Mouse (Mus musculus) embryonic facial prominence, embryonic 12.5 days (tissue): ENCODE results near the gene Ppil1. TPM values are rescaled to one million over a fixed set of nuclear protein-coding genes. Genes with fewer than 3 reads are reported as not detected.
"Not testable (repeated sequence)": the region's sequence is repeated elsewhere in the genome, so short reads cannot be mapped to it uniquely, and the experiment has no call there.

Source experiments
- ATAC-seq: fragments of 200-750 bp; cut with Nextera tagmentation; 2 replicates; pipeline ENCODE4 v1.8.0; 2017; ENCODE audit not compliant: insufficient number of reproducible peaks, insufficient read depth, low FRiP score, low TSS enrichment
- H3K27ac ChIP-seq: fragments of 300-500 bp; sonication (generic); 2 replicates; pipeline ENCODE4 v1.5.1; 2016; ENCODE audit warnings: mild to moderate bottlenecking
- H3K27me3 ChIP-seq: fragments of 300-500 bp; sonication (generic); 2 replicates; pipeline ENCODE4 v1.6.1; 2016; ENCODE audit warnings: mild to moderate bottlenecking, moderate library complexity
- H3K36me3 ChIP-seq: fragments of 300-500 bp; sonication (generic); 2 replicates; pipeline ENCODE4 v1.6.1; 2016; ENCODE audit warnings: mild to moderate bottlenecking
- H3K4me1 ChIP-seq: fragments of 300-500 bp; sonication (generic); 2 replicates; pipeline ENCODE4 v1.6.1; 2016
- H3K4me2 ChIP-seq: fragments of 300-500 bp; sonication (generic); replicated peaks from 2 replicates; pipeline ENCODE4 v1.6.1; 2016; ENCODE audit warnings: mild to moderate bottlenecking, moderate library complexity
- H3K4me3 ChIP-seq: fragments of 300-500 bp; sonication (generic); 2 replicates; pipeline ENCODE4 v1.5.1; 2016; ENCODE audit warnings: mild to moderate bottlenecking
- H3K9ac ChIP-seq: fragments of 300-500 bp; sonication (generic); 2 replicates; pipeline ENCODE4 v1.6.1; 2016; ENCODE audit warnings: mild to moderate bottlenecking, moderate library complexity
- H3K9me3 ChIP-seq: fragments of 300-500 bp; sonication (generic); 2 replicates; pipeline ENCODE4 v1.6.1; 2016; ENCODE audit warnings: mild to moderate bottlenecking, moderate library complexity
- WGBS: fragments of 180-500 bp; shearing (Covaris S2); methylation state at CpG from one replicate; pipeline ENCODE4 v1.1.7; 2016; 5-methylcytosine and 5-hydroxymethylcytosine counted together
- polyA plus RNA-seq: library from polyadenylated mRNA; unstranded; fragments of >200 nt; fragmentation: Nextera tagmentation; extraction: Ambion mirVana; gene quantifications from 2 replicates; pipeline ENCODE4 v1.2.1, GENCODE M21; 2016

Ppil1 gene
- polyA plus RNA-seq, 1 experiment from 2014 or later, result 154 TPM

DNA sequence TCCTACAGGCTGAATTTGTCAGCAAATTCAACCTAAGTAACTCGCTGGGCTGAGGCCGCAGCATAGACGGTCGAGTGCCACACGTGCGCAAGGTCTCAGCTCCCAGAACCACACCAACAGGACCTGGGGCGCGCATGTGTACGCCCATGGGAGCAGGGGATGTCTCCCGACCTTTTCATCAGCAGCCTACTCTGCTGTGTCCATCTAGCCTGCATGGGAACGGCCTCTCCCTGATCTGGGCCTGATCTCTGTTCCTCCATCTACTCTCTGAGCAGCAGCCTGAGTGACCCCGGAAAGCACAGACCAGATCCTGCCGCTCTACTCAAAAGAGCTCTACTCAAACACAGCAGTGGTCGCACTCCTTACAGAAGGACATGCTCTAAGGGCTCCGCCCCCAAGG lies 3.5 kb downstream of the Ppil1 start:
- no peaks in the 10 kb centered on the region for H3K9me3 ChIP-seq
- peaks cover 52% of the 10 kb centered on the region for H3K36me3 ChIP-seq
- no peak overlapping the region for H3K4me2 ChIP-seq
- no peaks in the 10 kb centered on the region for H3K27me3 ChIP-seq
- H3K9ac ChIP-seq, result no peak overlapping the region
- no peak overlapping the region for H3K4me3 ChIP-seq
- H3K27ac ChIP-seq, result no peak overlapping the region
- 91% methylated on average over 15 of the region's 15 CpGs for WGBS
- no peak for ATAC-seq
- peaks cover 27% of the 10 kb centered on the region for H3K4me1 ChIP-seq

DNA sequence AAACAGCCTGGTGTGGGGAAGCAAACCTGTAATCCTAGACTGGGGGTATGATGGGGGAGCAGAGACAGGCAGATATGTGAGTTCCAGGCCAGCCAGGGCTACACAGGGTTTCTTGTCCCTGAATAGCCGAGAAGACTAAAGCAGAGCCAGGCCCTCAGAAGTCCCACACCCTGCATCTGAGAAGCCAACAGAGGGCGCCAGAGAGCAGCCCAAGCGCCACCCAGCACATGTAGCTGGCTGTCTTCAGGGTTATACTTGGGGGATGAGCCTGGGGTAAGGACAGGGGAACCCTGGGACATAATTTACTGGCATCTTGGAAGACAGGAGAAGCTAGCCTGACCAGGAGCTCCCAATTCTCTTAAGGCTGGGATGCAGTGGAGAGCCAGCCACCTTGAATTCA lies 4.5 kb downstream of the Ppil1 start:
- 4% methylated on average over 3 of the region's 3 CpGs for WGBS
- H3K4me2 ChIP-seq, result no peak overlapping the region
- ATAC-seq, result no peak
- peaks cover 57% of the 10 kb centered on the region for H3K36me3 ChIP-seq
- peaks cover 26% of the 10 kb centered on the region for H3K4me1 ChIP-seq
- H3K27me3 ChIP-seq, result no peaks in the 10 kb centered on the region
- no peak overlapping the region for H3K9ac ChIP-seq
- no peak overlapping the region for H3K27ac ChIP-seq
- no peaks in the 10 kb centered on the region for H3K9me3 ChIP-seq
- no peak overlapping the region for H3K4me3 ChIP-seq

DNA sequence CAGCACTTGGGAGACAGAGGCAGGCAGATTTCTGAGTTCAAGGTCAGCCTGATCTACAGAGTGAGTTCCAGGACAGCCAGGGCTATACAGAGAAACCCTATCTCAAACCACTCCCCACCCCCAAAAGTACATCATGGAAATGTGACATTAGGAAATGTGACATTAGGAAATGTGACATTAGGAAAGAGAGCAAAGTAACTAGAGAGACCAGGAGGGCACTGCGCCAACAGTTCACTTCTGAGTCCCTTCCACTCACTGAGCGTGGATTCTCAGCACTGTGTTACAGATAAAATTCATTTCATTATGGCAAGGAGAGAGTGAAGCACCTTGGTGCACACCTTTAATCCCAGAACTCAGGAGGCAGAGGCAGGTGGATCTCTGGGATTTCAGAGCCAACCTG lies 5.1 kb downstream of the Ppil1 start:
- no peak for ATAC-seq
- peaks cover 63% of the 10 kb centered on the region for H3K36me3 ChIP-seq
- H3K27me3 ChIP-seq, result no peaks in the 10 kb centered on the region
- H3K4me2 ChIP-seq, result no peak overlapping the region
- peaks cover 23% of the 10 kb centered on the region for H3K4me1 ChIP-seq
- WGBS, result 97% methylated on average over 2 of the region's 2 CpGs
- H3K27ac ChIP-seq, result no peak overlapping the region
- no peak overlapping the region for H3K9ac ChIP-seq
- H3K9me3 ChIP-seq, result no peaks in the 10 kb centered on the region
- no peak overlapping the region for H3K4me3 ChIP-seq

DNA sequence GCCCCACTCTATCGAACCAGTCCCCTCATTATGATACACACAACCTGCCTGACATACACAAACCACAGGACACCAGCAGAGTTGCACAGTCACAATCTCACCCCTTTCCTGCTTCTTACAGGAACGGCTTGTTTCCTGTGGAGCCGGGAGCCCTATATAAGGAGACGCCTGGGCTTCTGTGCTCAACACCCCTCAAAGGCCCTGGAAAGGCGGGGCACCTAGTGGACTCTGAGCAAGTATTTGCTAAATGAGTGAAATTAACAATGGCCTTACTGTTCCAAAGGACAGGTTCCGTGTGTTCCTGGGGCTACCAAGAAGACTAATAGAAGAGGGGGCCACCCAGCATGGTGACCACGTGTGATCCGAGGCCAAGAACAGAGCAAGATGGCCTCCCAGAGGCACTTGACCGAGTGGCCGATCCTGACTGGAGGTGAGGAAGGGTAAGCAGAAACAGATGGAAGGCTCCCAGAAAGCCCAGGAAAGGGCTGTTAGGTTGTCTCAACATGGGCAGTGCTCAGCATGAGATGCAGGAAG lies 5.9 kb downstream of the Ppil1 start:
- Histone ChIP-seq H3K27me3 (no peaks in the 10 kb centered on the region), H3K27ac (peak overlapping the region; percentile 3; the same call in 1 of the 2 replicates), H3K4me2 (no peak overlapping the region), H3K9me3 (no peaks in the 10 kb centered on the region), H3K9ac (no peak overlapping the region), H3K4me1 (peaks cover 21% of the 10 kb centered on the region), H3K4me3 (no peak overlapping the region), H3K36me3 (peaks cover 69% of the 10 kb centered on the region)
- WGBS, result 63% methylated on average over 10 of the region's 10 CpGs
- no peak for ATAC-seq

DNA sequence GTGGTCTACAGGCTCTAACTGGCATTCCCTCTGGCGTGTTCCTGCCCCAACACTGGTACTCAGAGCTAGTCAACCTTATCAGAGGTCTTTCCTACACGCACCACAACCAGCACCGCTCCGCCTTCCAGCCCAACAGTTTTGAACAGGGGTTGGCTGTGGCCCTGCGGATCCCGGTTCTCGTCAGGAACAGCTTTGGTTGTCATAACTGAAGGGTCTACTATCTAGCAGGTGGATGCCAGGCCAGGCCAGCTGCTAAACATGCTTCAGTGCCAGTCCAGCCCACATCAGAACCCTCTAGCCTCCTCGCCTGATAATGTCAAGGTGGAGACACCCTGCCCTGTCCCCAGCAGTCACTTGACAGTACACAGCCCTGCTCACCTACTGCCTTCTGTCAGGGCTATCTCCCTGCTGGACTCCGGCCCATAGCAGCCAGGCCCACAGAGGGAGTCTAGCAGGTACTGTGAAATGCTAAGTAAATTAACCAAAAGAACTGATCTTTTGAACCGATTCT lies 6.9 kb downstream of the Ppil1 start:
- H3K27me3 ChIP-seq, result no peaks in the 10 kb centered on the region
- peaks cover 79% of the 10 kb centered on the region for H3K36me3 ChIP-seq
- 91% methylated on average over 10 of the region's 10 CpGs for WGBS
- ATAC-seq, result no peak
- H3K4me2 ChIP-seq, result no peak overlapping the region
- no peaks in the 10 kb centered on the region for H3K9me3 ChIP-seq
- no peak overlapping the region for H3K27ac ChIP-seq
- H3K9ac ChIP-seq, result no peak overlapping the region
- H3K4me1 ChIP-seq, result peaks cover 11% of the 10 kb centered on the region
- no peak overlapping the region for H3K4me3 ChIP-seq

DNA sequence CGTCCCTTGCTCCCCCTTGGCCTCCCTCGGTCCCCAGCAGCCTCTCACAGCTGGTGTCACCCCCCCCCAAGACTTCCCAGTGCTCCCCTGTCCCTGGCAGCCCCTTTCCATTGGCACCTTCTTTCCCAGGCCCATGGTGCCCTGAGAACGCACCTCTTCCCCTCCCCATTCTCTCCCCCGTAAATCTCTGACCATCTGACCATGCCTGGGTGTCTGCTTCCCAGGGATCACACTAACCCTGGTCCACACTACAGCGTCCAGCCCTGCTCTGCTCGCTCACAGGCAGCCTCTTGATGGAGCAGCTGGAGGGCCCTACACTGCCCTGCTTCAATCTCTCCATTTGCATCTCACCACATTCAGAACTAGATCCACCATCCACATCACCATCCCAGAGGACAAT lies 7.5 kb downstream of the Ppil1 start:
- no peak overlapping the region for H3K4me2 ChIP-seq
- H3K4me3 ChIP-seq, result no peak overlapping the region
- ATAC-seq, result no peak
- no peaks in the 10 kb centered on the region for H3K27me3 ChIP-seq
- 82% methylated on average over 6 of the region's 6 CpGs for WGBS
- peaks cover 82% of the 10 kb centered on the region for H3K36me3 ChIP-seq
- no peaks in the 10 kb centered on the region for H3K9me3 ChIP-seq
- no peak overlapping the region for H3K9ac ChIP-seq
- no peak overlapping the region for H3K27ac ChIP-seq
- peaks cover 5% of the 10 kb centered on the region for H3K4me1 ChIP-seq

DNA sequence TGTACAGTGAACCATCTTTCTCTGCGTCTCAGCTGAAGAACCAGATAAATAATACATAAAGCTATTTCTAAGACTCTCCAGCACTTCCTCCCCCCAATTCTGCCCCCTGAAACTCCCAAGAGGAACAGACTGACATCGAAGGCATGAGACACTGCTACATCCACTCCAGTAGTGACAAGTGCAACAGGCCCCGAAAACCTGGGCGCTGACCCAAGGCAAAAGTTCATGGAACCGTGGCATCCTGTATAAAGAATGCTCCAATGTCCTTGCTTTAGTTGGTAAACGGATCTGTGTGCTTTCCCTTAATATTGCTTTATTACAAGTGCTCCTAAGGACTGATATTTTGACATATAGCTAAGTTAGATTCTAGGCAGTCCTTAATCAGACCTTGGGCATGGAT lies 9.2 kb downstream of the Ppil1 start:
- H3K4me3 ChIP-seq, ATAC-seq, H3K27ac ChIP-seq, H3K9ac ChIP-seq, H3K27me3 ChIP-seq, H3K9me3 ChIP-seq, H3K4me1 ChIP-seq, H3K4me2 ChIP-seq: not testable (repeated sequence)
- WGBS, result 89% methylated on average over 6 of the region's 6 CpGs
- H3K36me3 ChIP-seq, result peaks cover 82% of the 10 kb centered on the region

DNA sequence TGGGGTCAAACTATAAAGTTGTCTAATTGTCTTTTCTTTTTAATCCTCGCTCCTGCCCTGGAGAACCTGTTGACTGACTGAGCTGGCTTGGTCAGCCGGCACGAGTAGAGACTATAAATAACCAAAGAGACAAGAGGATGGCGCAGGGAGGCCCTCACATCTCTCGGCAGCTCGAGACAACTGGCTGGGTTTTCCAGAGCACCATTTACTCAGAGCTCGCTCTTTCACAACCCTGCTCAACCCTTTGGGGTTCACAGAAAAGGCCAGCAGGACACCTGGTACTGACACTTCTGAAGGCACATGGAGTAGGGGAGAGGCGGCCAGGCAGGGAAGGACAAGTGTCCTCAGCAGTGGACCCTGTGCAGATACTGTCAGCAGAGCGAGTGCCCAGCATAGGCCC lies 10.3 kb downstream of the Ppil1 start:
- Histone ChIP-seq H3K27me3 (no peaks in the 10 kb centered on the region), H3K4me1 (peaks cover 4% of the 10 kb centered on the region; the same call in 1 of the 2 replicates), H3K27ac (no peak overlapping the region), H3K9me3 (no peaks in the 10 kb centered on the region), H3K9ac (no peak overlapping the region), H3K4me3 (no peak overlapping the region), H3K4me2 (no peak overlapping the region), H3K36me3 (peaks cover 89% of the 10 kb centered on the region)
- no peak for ATAC-seq
- WGBS, result 86% methylated on average over 9 of the region's 9 CpGs

DNA sequence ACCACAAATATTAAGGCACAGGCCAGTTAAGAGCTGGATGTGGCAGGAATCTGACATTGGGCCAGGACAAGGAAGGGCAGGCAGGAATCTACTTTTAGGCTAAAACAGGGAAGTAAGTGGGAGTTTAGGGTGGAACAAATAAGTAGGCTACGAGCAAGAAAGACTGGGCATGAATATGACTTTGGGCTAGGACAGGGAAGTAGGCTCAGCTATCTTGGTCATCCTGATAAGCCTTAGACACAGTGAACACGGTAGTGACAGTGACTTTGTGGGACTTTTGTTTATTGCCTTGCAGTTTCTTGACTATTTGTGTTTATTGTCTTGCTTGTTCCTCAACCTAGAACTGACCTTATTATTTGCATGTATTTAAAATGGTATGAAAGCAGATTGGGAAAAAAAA lies 10.8 kb downstream of the Ppil1 start:
- Histone ChIP-seq H3K36me3 (peaks cover 84% of the 10 kb centered on the region), H3K27me3 (no peaks in the 10 kb centered on the region), H3K4me1 (peaks cover 4% of the 10 kb centered on the region; the same call in 1 of the 2 replicates), H3K4me3 (no peak overlapping the region), H3K27ac (no peak overlapping the region), H3K9me3 (no peaks in the 10 kb centered on the region), H3K4me2 (no peak overlapping the region), H3K9ac (no peak overlapping the region)
- no peak for ATAC-seq
- 85% methylated on average over 2 of the region's 2 CpGs for WGBS

DNA sequence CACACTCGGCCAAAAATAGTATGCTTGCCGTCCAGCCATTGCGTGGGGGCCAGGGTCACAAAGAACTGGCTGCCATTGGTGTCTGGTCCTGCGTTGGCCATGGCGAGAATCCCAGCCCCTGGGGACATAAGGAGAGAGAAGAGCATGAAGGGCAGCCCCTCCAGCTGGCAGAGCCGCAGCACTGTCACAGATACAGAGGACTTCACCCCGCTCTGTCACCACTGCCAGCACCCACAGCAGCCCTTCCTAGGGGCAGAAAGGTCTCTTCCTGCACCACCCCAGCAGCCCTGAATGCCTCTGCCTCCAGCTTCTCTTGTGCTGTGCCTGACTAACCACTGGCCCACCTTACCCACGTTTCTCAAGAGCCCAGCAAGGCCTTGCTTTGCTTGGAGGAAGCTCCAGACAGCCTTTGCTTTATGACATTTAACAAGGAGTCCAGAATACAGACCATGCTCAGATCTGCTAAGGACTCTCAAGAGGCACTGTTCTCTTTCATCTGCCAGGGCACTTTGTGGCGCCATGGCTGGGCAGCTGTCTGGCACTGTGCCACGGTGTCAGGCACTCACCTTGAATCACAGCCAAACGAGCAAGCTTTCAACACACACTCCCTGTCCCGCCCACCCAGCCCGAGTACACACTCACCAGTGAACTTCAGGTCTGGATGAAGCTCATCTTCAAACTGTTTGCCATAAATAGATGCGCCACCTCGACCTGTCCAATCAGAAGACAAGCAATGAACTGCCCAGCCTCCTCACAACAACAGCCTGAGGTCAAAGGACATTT lies 12.2 kb downstream of the Ppil1 start:
- H3K4me3 ChIP-seq, result no peak overlapping the region
- no peak overlapping the region for H3K4me2 ChIP-seq
- no peaks in the 10 kb centered on the region for H3K9me3 ChIP-seq
- no peaks in the 10 kb centered on the region for H3K27me3 ChIP-seq
- H3K36me3 ChIP-seq, result peaks cover 70% of the 10 kb centered on the region
- H3K27ac ChIP-seq, result no peak overlapping the region
- no peak for ATAC-seq
- H3K9ac ChIP-seq, result no peak overlapping the region
- peaks cover 4% of the 10 kb centered on the region; the same call in 1 of the 2 replicates for H3K4me1 ChIP-seq
- 86% methylated on average over 15 of the region's 15 CpGs for WGBS

DNA sequence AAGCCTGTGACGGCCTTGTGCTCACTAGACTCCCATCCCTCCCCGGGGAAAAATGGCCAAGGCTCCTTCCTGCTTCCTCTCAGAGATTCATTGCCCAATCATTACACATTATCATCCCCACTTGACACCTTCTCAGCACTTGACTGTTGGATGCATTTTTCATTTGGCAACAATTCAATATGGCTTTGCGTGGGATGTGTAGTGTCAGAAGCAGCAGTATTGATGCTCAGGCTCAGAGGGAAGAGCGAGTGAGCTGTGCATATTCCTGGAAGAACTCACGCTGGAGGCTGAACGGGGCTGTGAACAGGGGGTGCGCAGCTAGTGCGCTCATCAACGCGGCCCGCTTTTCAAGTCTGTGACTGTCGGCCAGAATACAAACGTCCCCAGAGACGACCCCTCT lies 13.0 kb downstream of the Ppil1 start:
- not testable (repeated sequence) for H3K4me1 ChIP-seq, H3K9ac ChIP-seq, H3K27me3 ChIP-seq, ATAC-seq, H3K9me3 ChIP-seq, H3K4me3 ChIP-seq, H3K27ac ChIP-seq, H3K4me2 ChIP-seq
- 93% methylated on average over 14 of the region's 14 CpGs for WGBS
- H3K36me3 ChIP-seq, result peaks cover 63% of the 10 kb centered on the region

DNA sequence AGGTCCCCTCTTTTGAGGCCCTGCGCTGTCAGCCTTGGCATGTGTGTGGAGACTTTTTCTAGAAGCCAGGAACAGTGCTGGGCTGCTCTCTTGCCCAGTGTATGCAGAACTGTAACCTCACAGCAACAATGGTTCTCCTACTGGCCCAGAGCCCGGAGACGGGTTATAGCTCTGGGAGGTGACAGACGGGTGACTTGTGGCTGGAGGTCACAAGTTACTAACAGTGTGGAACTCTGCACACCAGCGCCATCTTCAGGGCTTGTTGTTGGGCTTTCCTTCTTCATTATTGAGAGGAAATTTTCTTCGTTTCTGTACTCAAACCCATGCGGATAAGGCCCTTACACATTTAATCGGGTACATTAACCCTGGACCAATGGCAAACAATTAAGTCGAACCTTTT lies 14.5 kb downstream of the Ppil1 start:
- Histone ChIP-seq H3K9ac (no peak overlapping the region), H3K27ac (no peak overlapping the region), H3K27me3 (no peaks in the 10 kb centered on the region), H3K4me1 (peaks cover 20% of the 10 kb centered on the region), H3K4me2 (no peak overlapping the region), H3K36me3 (peaks cover 53% of the 10 kb centered on the region), H3K9me3 (no peaks in the 10 kb centered on the region), H3K4me3 (no peak overlapping the region)
- 65% methylated on average over 9 of the region's 9 CpGs for WGBS
- ATAC-seq, result no peak
